Mouse (Mus musculus): ENCODE data around the gene 2310050C09Rik. TPM values are rescaled to one million over a fixed set of nuclear protein-coding genes. Genes with fewer than 3 reads are reported as not detected.

Gene 2310050C09Rik
- polyA plus RNA-seq, 1 experiment from 2014 or later, result not detected

Other genes with a start within 250 kb of the 2310050C09Rik start
- not detected in 2 replicates for gene Lce6a, start 248.6 kb downstream of the 2310050C09Rik start, polyA plus RNA-seq (2015; fragmentation: Nextera tagmentation; extraction: Ambion mirVana)
- gene Lce1a1, start 221.9 kb downstream of the 2310050C09Rik start, polyA plus RNA-seq (2015; fragmentation: Nextera tagmentation; extraction: Ambion mirVana), result not detected in 2 replicates
- not detected in 2 replicates for gene Lce1b, start 213.3 kb downstream of the 2310050C09Rik start, polyA plus RNA-seq (2015; fragmentation: Nextera tagmentation; extraction: Ambion mirVana)
- not detected in 2 replicates for gene Lce1a2, start 199.9 kb downstream of the 2310050C09Rik start, polyA plus RNA-seq (2015; fragmentation: Nextera tagmentation; extraction: Ambion mirVana)
- gene Lce1c, start 191.0 kb downstream of the 2310050C09Rik start, polyA plus RNA-seq (2015; fragmentation: Nextera tagmentation; extraction: Ambion mirVana), result not detected in 2 replicates
- gene Lce1d, start 183.0 kb downstream of the 2310050C09Rik start, polyA plus RNA-seq (2015; fragmentation: Nextera tagmentation; extraction: Ambion mirVana), result not detected in 2 replicates
- gene Lce1e, start 161.1 kb downstream of the 2310050C09Rik start, polyA plus RNA-seq (2015; fragmentation: Nextera tagmentation; extraction: Ambion mirVana), result not detected in 2 replicates
- not detected in 2 replicates for gene Lce1f, start 149.9 kb downstream of the 2310050C09Rik start, polyA plus RNA-seq (2015; fragmentation: Nextera tagmentation; extraction: Ambion mirVana)
- gene Gm38119, start 131.1 kb downstream of the 2310050C09Rik start, polyA plus RNA-seq (2015; fragmentation: Nextera tagmentation; extraction: Ambion mirVana), result not detected in 2 replicates
- not detected in 2 replicates for gene Lce1g, start 117.9 kb downstream of the 2310050C09Rik start, polyA plus RNA-seq (2015; fragmentation: Nextera tagmentation; extraction: Ambion mirVana)
- gene Lce1h, start 105.2 kb downstream of the 2310050C09Rik start, polyA plus RNA-seq (2015; fragmentation: Nextera tagmentation; extraction: Ambion mirVana), result not detected in 2 replicates
- not detected in 2 replicates for gene Lce1i, start 91.3 kb downstream of the 2310050C09Rik start, polyA plus RNA-seq (2015; fragmentation: Nextera tagmentation; extraction: Ambion mirVana)
- gene Lce1j, start 79.7 kb downstream of the 2310050C09Rik start, polyA plus RNA-seq (2015; fragmentation: Nextera tagmentation; extraction: Ambion mirVana), result not detected in 2 replicates
- gene Lce1k, start 62.3 kb downstream of the 2310050C09Rik start, polyA plus RNA-seq (2015; fragmentation: Nextera tagmentation; extraction: Ambion mirVana), result not detected in 2 replicates
- gene Kprp, start 43.0 kb downstream of the 2310050C09Rik start, polyA plus RNA-seq (2015; fragmentation: Nextera tagmentation; extraction: Ambion mirVana), result not detected in 2 replicates
- not detected in 2 replicates for gene Lce1l, start 18.9 kb downstream of the 2310050C09Rik start, polyA plus RNA-seq (2015; fragmentation: Nextera tagmentation; extraction: Ambion mirVana)
- gene Lce3a, start 56.0 kb upstream of the 2310050C09Rik start, polyA plus RNA-seq (2015; fragmentation: Nextera tagmentation; extraction: Ambion mirVana), result not detected in 2 replicates
- gene Lce3b, start 62.8 kb upstream of the 2310050C09Rik start, polyA plus RNA-seq (2015; fragmentation: Nextera tagmentation; extraction: Ambion mirVana), result not detected in 2 replicates
- not detected in 2 replicates for gene Lce3c, start 74.3 kb upstream of the 2310050C09Rik start, polyA plus RNA-seq (2015; fragmentation: Nextera tagmentation; extraction: Ambion mirVana)
- gene Lce3d, start 87.2 kb upstream of the 2310050C09Rik start, polyA plus RNA-seq (2015; fragmentation: Nextera tagmentation; extraction: Ambion mirVana), result not detected in 2 replicates
- gene Lce3e, start 96.8 kb upstream of the 2310050C09Rik start, polyA plus RNA-seq (2015; fragmentation: Nextera tagmentation; extraction: Ambion mirVana), result not detected in 2 replicates
- not detected in 2 replicates for gene Lce3f, start 122.0 kb upstream of the 2310050C09Rik start, polyA plus RNA-seq (2015; fragmentation: Nextera tagmentation; extraction: Ambion mirVana)
- not detected in 2 replicates for gene Crct1, start 145.5 kb upstream of the 2310050C09Rik start, polyA plus RNA-seq (2015; fragmentation: Nextera tagmentation; extraction: Ambion mirVana)
- not detected in 2 replicates for gene Lce1m, start 148.8 kb upstream of the 2310050C09Rik start, polyA plus RNA-seq (2015; fragmentation: Nextera tagmentation; extraction: Ambion mirVana)
- not detected in 2 replicates for gene Gm4858, start 198.6 kb upstream of the 2310050C09Rik start, polyA plus RNA-seq (2015; fragmentation: Nextera tagmentation; extraction: Ambion mirVana)

Data from intestine, embryonic 15.5 days (tissue).